Mouse (Mus musculus): ENCODE results near the gene Ucn3.
A peak's percentile ranks its signal among the peaks of the same experiment; 100 is the strongest.
"Not testable (repeated sequence)": the region's sequence is repeated elsewhere in the genome, so short reads cannot be mapped to it uniquely, and the experiment has no call there.

Gene Ucn3

GRCm38 (mm10) chr13:3945249-3945648 is at the start of gene Ucn3:
TSS of gene Ucn3 (minus strand) at chr13:3945349.
- DNase-seq = no peak

- no peak for DNase-seq
These were observed 46.9 kb upstream of the Ucn3 start for GRCm38 (mm10) chr13:3992081-3992480.

GRCm38 (mm10) chr13:3968849-3969248 is 23.7 kb upstream of the Ucn3 start:
- DNase-seq = no peak

- DNase-seq = no peak
These were observed 6.2 kb upstream of the Ucn3 start for GRCm38 (mm10) chr13:3951198-3951914.

GRCm38 (mm10) chr13:3949477-3949876 is 4.3 kb upstream of the Ucn3 start:
- no peak for DNase-seq

- no peak for DNase-seq
These were observed 2.1 kb upstream of the Ucn3 start for GRCm38 (mm10) chr13:3947267-3947666.

GRCm38 (mm10) chr13:3944699-3945098 is 450 bp downstream of the Ucn3 start:
- no peak for DNase-seq

- DNase-seq = no peak
These were observed 19.1 kb downstream of the Ucn3 start for GRCm38 (mm10) chr13:3926046-3926445.

- no peak for DNase-seq
These were observed 19.5 kb downstream of the Ucn3 start for GRCm38 (mm10) chr13:3925632-3926031.

GRCm38 (mm10) chr13:3924483-3924882 is 20.7 kb downstream of the Ucn3 start:
- no peak for DNase-seq

- DNase-seq = peak; percentile 91 to 93
These were observed 27.4 kb downstream of the Ucn3 start, which contains the start of the genes Net1 and Tubal3 for GRCm38 (mm10) chr13:3917571-3918311. TSS of gene Net1 (minus strand) at chr13:3918220. TSS of gene Tubal3 (plus strand) at chr13:3918274.

- no peak for DNase-seq
These were observed 31.6 kb downstream of the Ucn3 start for GRCm38 (mm10) chr13:3913504-3913903.

GRCm38 (mm10) chr13:3910356-3910755 is 34.8 kb downstream of the Ucn3 start:
- DNase-seq = no peak

- no peak for DNase-seq
These were observed 36.9 kb downstream of the Ucn3 start for GRCm38 (mm10) chr13:3908262-3908661.

GRCm38 (mm10) chr13:3907151-3907696 is 37.9 kb downstream of the Ucn3 start:
- DNase-seq = no peak

GRCm38 (mm10) chr13:3899301-3899700 is 45.8 kb downstream of the Ucn3 start:
- DNase-seq = no peak

GRCm38 (mm10) chr13:3898202-3898601 is 46.9 kb downstream of the Ucn3 start:
- DNase-seq = not testable (repeated sequence)

- DNase-seq = peak in 1 of 2 experiments; percentile 78
These were observed 48.2 kb downstream of the Ucn3 start for GRCm38 (mm10) chr13:3896913-3897312.

GRCm38 (mm10) chr13:3896032-3896431 is 49.1 kb downstream of the Ucn3 start:
- no peak for DNase-seq

GRCm38 (mm10) chr13:3895397-3895980 is 49.7 kb downstream of the Ucn3 start:
- no peak for DNase-seq

GRCm38 (mm10) chr13:3894549-3894948 is 50.6 kb downstream of the Ucn3 start:
- no peak for DNase-seq

GRCm38 (mm10) chr13:3893126-3893734 is 51.9 kb downstream of the Ucn3 start:
- peak; percentile 93 to 94 for DNase-seq

GRCm38 (mm10) chr13:3892601-3893000 is 52.5 kb downstream of the Ucn3 start:
- no peak for DNase-seq

Data from lung, postnatal 4 days (tissue).